Mouse (Mus musculus) forebrain, embryonic 16.5 days (tissue): ENCODE measurements at regions not wholly inside any gene's neighbourhood (a gene's known extent, or its start where the extent isn't known, plus 50 kb on each side); places are given as distances from the start of the nearest gene placed in this dataset.

Source experiments
- ATAC-seq: fragments of 200-750 bp; cut with Nextera tagmentation; 2 replicates; pipeline ENCODE4 v1.8.0; 2017; ENCODE audit warnings: mild to moderate bottlenecking, moderate library complexity
- H3K27ac ChIP-seq: fragments of 300-500 bp; sonication (generic); 2 replicates; pipeline ENCODE4 v1.5.1; 2014; ENCODE audit warnings: low read length, control low read depth
- H3K27me3 ChIP-seq: fragments of 300-500 bp; sonication (generic); replicated peaks from 2 replicates; pipeline ENCODE4 v1.6.1; 2014; ENCODE audit warnings: low read length; ENCODE audit not compliant: control insufficient read depth, insufficient read depth
- H3K36me3 ChIP-seq: fragments of 300-500 bp; sonication (generic); 2 replicates; pipeline ENCODE4 v1.6.1; 2014; ENCODE audit not compliant: control insufficient read depth, insufficient read depth
- H3K4me1 ChIP-seq: fragments of 300-500 bp; sonication (generic); replicated peaks from 2 replicates; pipeline ENCODE4 v1.6.1; 2014; ENCODE audit warnings: low read length; ENCODE audit not compliant: control insufficient read depth, insufficient read depth
- H3K4me2 ChIP-seq: fragments of 300-500 bp; sonication (generic); 2 replicates; pipeline ENCODE4 v1.6.1; 2014; ENCODE audit warnings: mild to moderate bottlenecking, low read length, control low read depth
- H3K4me3 ChIP-seq: fragments of 300-500 bp; sonication (generic); replicated peaks from 2 replicates; pipeline ENCODE4 v1.5.1; 2014; ENCODE audit warnings: mild to moderate bottlenecking, low read length, control low read depth
- H3K9ac ChIP-seq: fragments of 300-500 bp; sonication (generic); replicated peaks from 2 replicates; pipeline ENCODE4 v1.6.1; 2014; ENCODE audit warnings: low read depth, low read length, control low read depth
- H3K9me3 ChIP-seq: fragments of 300-500 bp; sonication (generic); 2 replicates; pipeline ENCODE4 v1.6.1; 2016; ENCODE audit warnings: low read length; ENCODE audit not compliant: control insufficient read depth
- WGBS: fragments of 180-500 bp; shearing (Covaris S2); extraction: QIAGEN DNeasy Blood & Tissue Kit; methylation state at CpG from one replicate; pipeline ENCODE4 v1.1.7; 2014; 5-methylcytosine and 5-hydroxymethylcytosine counted together

DNA sequence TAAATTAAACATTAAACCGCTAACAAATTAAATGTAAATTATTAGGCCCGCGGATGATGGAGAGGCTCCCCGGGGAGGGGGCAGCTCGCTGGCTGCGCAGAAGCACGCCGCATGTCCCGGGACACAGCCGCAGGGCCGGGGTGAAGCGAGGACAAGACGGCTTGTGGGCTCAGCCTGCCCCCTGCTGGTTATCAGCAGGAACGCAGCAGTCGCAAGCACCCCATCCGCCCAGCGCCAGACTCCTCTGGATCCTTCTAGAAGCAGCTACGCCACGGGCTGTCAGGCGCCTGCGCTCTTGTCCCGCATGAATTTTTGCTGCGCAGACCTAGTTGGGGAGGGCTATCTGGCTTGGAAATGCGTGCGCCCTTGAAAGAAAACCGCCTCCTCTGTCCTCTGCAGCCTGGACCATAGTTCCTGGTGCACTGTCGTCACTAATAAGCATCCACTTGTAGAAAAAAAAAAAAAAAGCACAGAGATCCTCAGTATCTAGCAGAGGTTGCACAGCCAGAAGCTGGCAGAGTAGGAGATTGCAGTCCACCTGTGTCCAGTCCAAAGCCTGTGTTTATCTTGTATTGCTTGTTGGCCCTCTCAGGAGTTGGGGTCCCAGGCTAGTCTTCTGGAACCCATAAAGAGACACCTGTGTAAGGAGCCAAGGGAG is 73.4 kb upstream of the Ppp2r5c start:
- ATAC-seq: peak; percentile 87
- H3K9ac ChIP-seq: no peak overlapping the region
- H3K27me3 ChIP-seq: peaks cover 10% of the 10 kb centered on the region; the same call in 1 of the 2 replicates
- no peaks in the 10 kb centered on the region for H3K36me3 ChIP-seq
- whole genome bisulfite sequencing: 2% methylated on average over 27 of the region's 27 CpGs
- no peaks in the 10 kb centered on the region for H3K9me3 ChIP-seq
- peak overlapping the region; percentile 40 for H3K4me2 ChIP-seq
- H3K4me3 ChIP-seq: peak overlapping the region; percentile 18; the same call in 1 of the 2 replicates
- H3K4me1 ChIP-seq: peaks cover 9% of the 10 kb centered on the region
- H3K27ac ChIP-seq: no peak overlapping the region

DNA sequence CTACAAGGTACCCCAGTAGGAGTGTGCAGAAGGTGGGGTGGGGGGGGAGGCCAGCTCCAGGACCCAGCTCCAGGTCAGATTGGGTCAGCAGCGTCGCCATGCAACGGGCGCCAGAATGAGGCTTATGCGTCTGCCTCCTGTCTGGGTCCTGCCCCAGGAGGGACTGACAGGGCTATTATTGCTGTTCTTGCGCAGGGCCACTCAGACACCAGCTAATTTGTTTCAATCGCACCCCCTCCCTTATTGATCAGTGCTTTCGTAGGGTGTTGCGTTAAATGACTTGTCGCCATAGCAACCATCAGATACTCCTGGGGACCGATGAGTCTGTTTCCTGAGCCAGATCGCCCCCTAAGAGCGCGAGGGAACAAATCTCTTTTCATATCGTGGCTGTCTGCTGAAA is 71.8 kb upstream of the Ppp2r5c start:
- peaks cover 10% of the 10 kb centered on the region; the same call in 1 of the 2 replicates for H3K27me3 ChIP-seq
- H3K36me3 ChIP-seq: no peaks in the 10 kb centered on the region
- no peak overlapping the region for H3K9ac ChIP-seq
- no peak for ATAC-seq
- no peak overlapping the region for H3K27ac ChIP-seq
- 3% methylated on average over 15 of the region's 15 CpGs for WGBS
- H3K9me3 ChIP-seq: no peaks in the 10 kb centered on the region
- 0 out of 2 replicates have a peak overlapping the region, but pooled peaks have one; percentile 21 for H3K4me2 ChIP-seq
- peaks cover 14% of the 10 kb centered on the region for H3K4me1 ChIP-seq
- no peak overlapping the region for H3K4me3 ChIP-seq

DNA sequence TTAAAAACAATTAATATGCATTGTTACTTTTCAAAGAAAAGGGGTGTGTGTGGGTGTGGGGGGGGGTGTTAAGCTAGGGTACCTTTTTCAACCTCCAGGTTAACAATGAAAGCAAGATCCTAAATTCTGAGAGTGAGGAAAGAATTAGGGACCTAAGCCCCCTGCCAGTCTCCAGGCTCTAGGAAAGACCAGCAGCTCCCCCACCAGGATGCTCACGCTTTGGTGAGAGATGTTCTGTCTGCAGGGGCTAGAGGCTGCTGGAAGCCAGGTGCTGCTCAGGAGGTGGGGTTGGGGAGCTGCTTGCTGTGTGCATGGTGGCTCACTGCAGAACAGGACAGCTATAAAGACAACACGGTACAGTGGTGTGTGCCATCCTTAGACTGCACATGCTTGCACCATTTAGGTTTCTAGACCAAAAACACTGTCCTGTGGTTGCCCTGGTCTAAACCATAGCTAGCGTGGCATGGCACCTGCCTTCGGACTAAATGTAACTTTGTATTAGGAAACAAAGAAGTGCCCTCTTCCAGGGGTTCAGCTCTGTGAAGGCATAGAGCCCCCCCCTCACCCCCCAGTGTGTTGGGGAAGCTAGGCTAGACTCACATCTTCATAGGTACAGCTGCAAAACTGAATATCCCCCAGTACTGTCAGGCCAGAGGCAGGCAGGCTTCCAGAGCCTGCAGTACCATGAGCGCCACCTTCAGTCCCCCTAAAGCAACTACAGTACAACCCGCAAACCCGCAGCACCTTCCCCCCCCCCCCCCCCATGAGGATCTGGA is 70.7 kb upstream of the Ppp2r5c start:
- Histone ChIP-seq H3K9ac (no peak overlapping the region), H3K27ac (no peak overlapping the region), H3K4me3 (no peak overlapping the region), H3K4me2 (no peak overlapping the region), H3K36me3 (no peaks in the 10 kb centered on the region), H3K4me1 (peaks cover 14% of the 10 kb centered on the region), H3K9me3 (no peaks in the 10 kb centered on the region), H3K27me3 (peaks cover 10% of the 10 kb centered on the region; the same call in 1 of the 2 replicates)
- no peak for ATAC-seq
- WGBS: 28% methylated on average over 6 of the region's 7 CpGs

DNA sequence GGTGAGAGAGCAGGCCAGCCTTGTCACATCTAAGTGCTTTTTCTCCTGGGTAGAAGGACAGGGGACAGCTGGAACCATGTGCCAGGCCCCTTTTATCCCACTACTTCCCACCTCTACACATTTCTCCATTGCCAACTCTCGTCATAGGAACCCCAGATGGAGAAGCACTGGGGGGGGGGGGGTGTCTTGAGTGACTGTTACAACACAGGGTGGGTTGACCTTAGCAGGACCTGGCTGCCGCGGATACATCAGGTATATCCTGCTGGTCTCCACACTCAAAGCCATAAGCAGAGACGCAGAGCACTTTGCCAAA is 70.1 kb upstream of the Ppp2r5c start:
- Histone ChIP-seq H3K4me2 (no peak overlapping the region), H3K36me3 (no peaks in the 10 kb centered on the region), H3K9me3 (no peaks in the 10 kb centered on the region), H3K27me3 (peaks cover 10% of the 10 kb centered on the region; the same call in 1 of the 2 replicates), H3K4me3 (no peak overlapping the region), H3K4me1 (peaks cover 14% of the 10 kb centered on the region), H3K27ac (no peak overlapping the region), H3K9ac (no peak overlapping the region)
- 67% methylated on average over 4 of the region's 4 CpGs for WGBS
- ATAC-seq: no peak

DNA sequence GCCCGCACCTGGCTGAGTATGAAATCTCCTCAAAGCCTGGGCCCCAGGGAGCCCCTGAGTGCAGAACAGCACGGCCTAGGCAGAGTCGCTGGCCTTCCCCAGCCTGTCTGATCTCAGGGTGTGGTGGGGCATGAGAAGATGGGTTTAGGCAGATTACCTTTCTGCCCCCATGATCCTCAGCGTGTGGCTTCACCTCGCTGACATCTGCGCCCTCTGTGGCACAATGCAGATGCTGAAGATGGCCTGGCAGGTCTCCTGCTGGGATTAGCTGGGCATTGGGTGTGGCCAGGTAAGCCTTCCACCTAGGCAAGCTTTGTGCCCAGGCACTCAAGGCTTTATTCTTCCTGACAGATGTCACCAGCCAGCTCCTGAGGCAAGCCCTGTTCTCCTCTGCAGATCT is 69.6 kb upstream of the Ppp2r5c start:
- Histone ChIP-seq H3K27ac (no peak overlapping the region), H3K9me3 (no peaks in the 10 kb centered on the region), H3K9ac (no peak overlapping the region), H3K4me3 (no peak overlapping the region), H3K36me3 (no peaks in the 10 kb centered on the region), H3K27me3 (peaks cover 10% of the 10 kb centered on the region; the same call in 1 of the 2 replicates), H3K4me2 (no peak overlapping the region), H3K4me1 (peaks cover 14% of the 10 kb centered on the region)
- no peak for ATAC-seq
- WGBS: 51% methylated on average over 6 of the region's 6 CpGs

DNA sequence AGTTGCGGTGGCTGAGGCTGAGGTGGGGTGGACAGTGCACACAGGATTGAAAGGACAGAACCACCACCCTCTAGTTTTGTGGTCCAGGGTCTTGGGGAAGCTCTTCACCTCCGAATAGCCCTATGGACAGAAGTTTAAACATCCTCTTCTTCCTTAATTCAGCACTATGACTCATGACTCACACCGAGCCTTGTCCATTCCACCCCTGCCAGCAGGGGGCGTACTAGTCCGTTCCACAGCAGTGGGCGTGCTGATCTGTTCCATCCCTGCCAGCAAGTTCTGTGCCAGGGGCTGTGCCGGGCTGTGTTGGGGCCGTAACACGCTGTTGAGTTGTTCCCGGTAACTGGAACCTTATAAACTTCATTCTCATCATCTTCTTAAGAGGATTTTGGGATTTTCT is 69.2 kb upstream of the Ppp2r5c start:
- no peaks in the 10 kb centered on the region for H3K36me3 ChIP-seq
- no peak overlapping the region for H3K4me2 ChIP-seq
- H3K4me1 ChIP-seq: peaks cover 14% of the 10 kb centered on the region
- no peak overlapping the region for H3K9ac ChIP-seq
- no peak for ATAC-seq
- H3K27ac ChIP-seq: no peak overlapping the region
- peaks cover 10% of the 10 kb centered on the region; the same call in 1 of the 2 replicates for H3K27me3 ChIP-seq
- H3K9me3 ChIP-seq: no peaks in the 10 kb centered on the region
- H3K4me3 ChIP-seq: no peak overlapping the region
- WGBS: 55% methylated on average over 10 of the region's 10 CpGs

DNA sequence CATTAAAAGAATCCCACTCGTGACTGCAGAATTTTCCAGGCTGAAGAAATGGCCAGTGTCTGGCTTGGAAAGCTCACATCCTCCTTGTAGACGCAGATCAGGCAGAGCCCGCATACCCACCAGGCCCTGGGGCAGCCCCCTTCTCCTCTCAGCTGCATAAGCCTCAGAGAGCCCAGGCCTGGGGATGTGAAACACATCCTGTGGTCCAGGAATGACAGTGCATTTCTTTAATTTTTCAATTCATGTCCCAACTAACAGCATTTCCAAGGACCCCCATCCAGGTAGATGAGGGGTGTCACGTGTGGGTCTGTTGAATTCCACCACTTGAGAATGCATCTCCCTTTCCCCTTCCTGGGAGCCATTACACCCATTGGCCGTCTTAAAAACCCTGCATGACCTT is 68.6 kb upstream of the Ppp2r5c start:
- Histone ChIP-seq H3K9ac (no peak overlapping the region), H3K4me1 (peaks cover 14% of the 10 kb centered on the region), H3K27me3 (peaks cover 10% of the 10 kb centered on the region; the same call in 1 of the 2 replicates), H3K4me3 (no peak overlapping the region), H3K4me2 (no peak overlapping the region), H3K9me3 (no peaks in the 10 kb centered on the region), H3K36me3 (no peaks in the 10 kb centered on the region), H3K27ac (no peak overlapping the region)
- 68% methylated on average over 5 of the region's 5 CpGs for WGBS
- ATAC-seq: no peak

DNA sequence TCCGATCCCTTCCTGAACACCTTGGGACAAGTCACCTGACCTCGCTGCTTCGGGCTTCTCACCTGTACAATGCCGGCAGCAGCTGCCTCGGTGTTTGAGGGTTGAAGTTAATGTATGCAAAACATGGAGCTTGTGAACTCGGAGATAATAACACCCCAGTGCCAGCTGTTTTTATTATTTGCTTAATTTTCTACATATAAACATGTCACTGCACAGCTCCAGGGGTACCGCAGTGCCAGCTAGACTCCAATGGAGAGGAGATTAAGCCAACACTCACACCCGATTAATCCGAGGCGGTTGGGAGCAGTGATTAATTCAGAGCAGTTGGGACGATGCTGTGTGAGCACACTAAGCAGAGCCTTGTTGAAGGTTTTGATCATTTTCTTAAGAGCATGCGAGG is 67.2 kb upstream of the Ppp2r5c start:
- H3K4me1 ChIP-seq: peaks cover 12% of the 10 kb centered on the region
- H3K27ac ChIP-seq: no peak overlapping the region
- no peaks in the 10 kb centered on the region for H3K36me3 ChIP-seq
- no peak for ATAC-seq
- H3K4me3 ChIP-seq: no peak overlapping the region
- H3K27me3 ChIP-seq: peaks cover 5% of the 10 kb centered on the region; the same call in 1 of the 2 replicates
- H3K9ac ChIP-seq: no peak overlapping the region
- no peak overlapping the region for H3K4me2 ChIP-seq
- WGBS: 39% methylated on average over 12 of the region's 12 CpGs
- H3K9me3 ChIP-seq: no peaks in the 10 kb centered on the region

DNA sequence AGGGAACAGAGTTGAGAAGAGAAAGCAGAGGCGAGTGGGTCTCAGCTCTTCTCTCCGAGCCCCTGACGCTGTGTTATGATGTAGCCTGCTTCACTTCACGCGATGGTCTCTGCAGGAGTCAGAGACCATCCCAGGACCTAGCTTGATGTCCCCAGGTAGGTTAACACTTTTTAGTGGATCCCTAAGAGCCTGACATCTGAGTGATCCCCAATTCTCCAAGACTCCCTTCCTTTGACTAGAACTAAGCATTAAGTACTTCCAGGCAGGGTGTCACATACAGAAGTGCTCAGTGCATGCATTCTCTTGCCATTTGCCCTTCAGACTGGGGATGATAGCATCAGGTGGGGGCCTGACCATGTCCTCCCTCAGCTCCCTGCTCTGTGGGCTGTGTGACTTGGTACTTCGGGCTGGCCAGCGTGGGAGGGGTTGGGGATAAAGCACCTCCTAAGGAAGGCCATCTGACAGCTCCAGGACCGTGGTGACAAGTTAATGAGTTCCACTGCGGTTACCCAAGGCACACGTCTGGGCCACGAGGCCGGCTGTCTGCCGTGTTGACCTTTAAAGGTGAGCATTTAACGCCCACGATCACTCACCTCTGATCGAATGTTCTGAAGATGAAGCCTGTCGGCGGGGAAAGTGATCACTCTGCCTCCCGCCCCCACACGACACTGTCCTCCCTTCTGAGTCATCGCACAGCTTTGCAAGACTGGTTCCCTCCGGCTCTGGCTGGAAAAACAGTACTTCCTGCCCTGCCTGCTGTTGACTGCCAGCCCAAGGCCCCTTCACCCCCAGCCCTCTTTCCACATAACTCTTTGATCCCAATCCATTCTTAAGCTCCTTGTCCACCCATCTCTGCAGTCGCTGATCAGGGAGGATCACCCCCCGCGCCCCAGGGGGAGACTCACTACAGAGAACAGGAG is 65.8 kb upstream of the Ppp2r5c start:
- Histone ChIP-seq H3K27me3 (no peaks in the 10 kb centered on the region), H3K4me1 (peaks cover 18% of the 10 kb centered on the region), H3K4me2 (no peak overlapping the region), H3K9me3 (no peaks in the 10 kb centered on the region), H3K36me3 (no peaks in the 10 kb centered on the region), H3K9ac (no peak overlapping the region), H3K4me3 (no peak overlapping the region), H3K27ac (no peak overlapping the region)
- no peak for ATAC-seq
- WGBS: 82% methylated on average over 25 of the region's 25 CpGs
